Mouse (Mus musculus) C2C12 (cell line): Measurements from ENCODE around the gene Jazf1. TPM values are rescaled to one million over a fixed set of nuclear protein-coding genes. Genes with fewer than 3 reads are reported as not detected.

Experiments used
- H3K27me3 ChIP-seq: one replicate; pipeline ENCODE4 v1.6.1; 2011; ENCODE audit not compliant: control insufficient read depth, insufficient read depth, insufficient read length
- H3K36me3 ChIP-seq: one replicate; pipeline ENCODE4 v1.6.1; 2011; ENCODE audit not compliant: control insufficient read depth, insufficient read depth
- H3K4me3 ChIP-seq: one replicate; pipeline ENCODE4 v1.5.1; 2011; ENCODE audit warnings: mild to moderate bottlenecking, control low read depth; ENCODE audit not compliant: poor library complexity, insufficient read depth, severe bottlenecking
- H3K79me2 ChIP-seq: one replicate; pipeline ENCODE4 v1.6.1; 2011; ENCODE audit not compliant: control insufficient read depth, insufficient read depth
- H3K79me3 ChIP-seq: one replicate; pipeline ENCODE4 v1.6.1; 2011; ENCODE audit warnings: low read depth, control low read depth
- H3ac ChIP-seq: one replicate; pipeline ENCODE3; 2011; ENCODE audit warnings: low read depth; ENCODE audit not compliant: control insufficient read depth, insufficient read length
- CEBPB ChIP-seq: IDR thresholded peaks from one replicate; pipeline ENCODE4 v1.6.1; 2011; ENCODE audit warnings: low read depth, mild to moderate bottlenecking, control low read depth, moderate library complexity
- CTCF ChIP-seq: IDR thresholded peaks from one replicate; pipeline ENCODE4 v1.5.1; 2011; ENCODE audit not compliant: control insufficient read depth, insufficient read depth, insufficient read length
- FOSL1 ChIP-seq: IDR thresholded peaks from one replicate; pipeline ENCODE4 v1.8.0; 2011; ENCODE audit warnings: mild to moderate bottlenecking, low read length; ENCODE audit not compliant: poor library complexity, insufficient read depth, severe bottlenecking
- MAX ChIP-seq: IDR thresholded peaks from one replicate; pipeline ENCODE4 v1.6.1; 2011; ENCODE audit warnings: mild to moderate bottlenecking, control low read depth
- MYOD1 ChIP-seq: IDR thresholded peaks from one replicate; pipeline ENCODE4 v1.6.1; 2011; ENCODE audit warnings: low read depth; ENCODE audit not compliant: control insufficient read depth, insufficient read length
- MYOG ChIP-seq: IDR thresholded peaks from one replicate; pipeline ENCODE4 v1.6.1; 2011; ENCODE audit not compliant: control insufficient read depth, insufficient read length; ENCODE audit errors: extremely low read depth
- USF1 ChIP-seq: IDR thresholded peaks from one replicate; pipeline ENCODE4 v1.6.1; 2011; ENCODE audit warnings: low read depth, mild to moderate bottlenecking, control low read depth, moderate library complexity
- polyA plus RNA-seq: library from polyadenylated mRNA; unstranded; fragments of >200 nt; fragmentation: generic; extraction: Trizol; gene quantifications from one replicate; pipeline ENCODE4 v1.2.1, GENCODE M21; 2012; ENCODE audit warnings: missing spikeins

Jazf1 gene
- polyA plus RNA-seq, 1 experiment = not detected

- Histone ChIP-seq H3K27me3 (peaks cover 7% of the 10 kb centered on the region), H3K4me3 (no peak overlapping the region), H3K36me3 (no peaks in the 10 kb centered on the region), H3K79me3 (no peaks in the 10 kb centered on the region), H3ac (no peak overlapping the region), H3K79me2 (no peaks in the 10 kb centered on the region)
- no peak for TF ChIP-seq MAX
- TF ChIP-seq FOSL1 = no peak
- TF ChIP-seq MYOD1 = no peak
- no peak for TF ChIP-seq CEBPB
- no peak for TF ChIP-seq USF1
- TF ChIP-seq CTCF = no peak
- TF ChIP-seq MYOG = no peak
These were observed 149.0 kb downstream of the Jazf1 start for GRCm38 (mm10) chr6:52919442-52919841.

DNA sequence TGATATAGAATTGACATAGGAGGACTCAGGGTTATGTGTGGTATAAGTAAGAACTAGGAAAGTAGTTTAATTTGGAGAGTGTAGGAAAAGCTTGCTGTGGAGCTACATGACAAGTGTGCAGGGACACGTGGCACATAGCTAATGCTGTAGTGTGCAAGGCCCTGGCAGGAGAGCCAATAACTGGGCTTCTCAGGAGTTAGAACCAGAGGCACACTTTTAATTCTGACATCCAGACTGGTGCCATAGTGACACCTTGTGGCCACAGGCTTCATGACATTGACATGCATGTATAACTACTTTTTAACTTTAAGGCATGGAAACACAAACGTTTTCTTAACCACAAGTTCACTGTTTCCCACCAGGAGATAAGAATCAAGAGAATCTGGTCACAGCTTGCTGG lies 149.5 kb downstream of the Jazf1 start:
- no peak for TF ChIP-seq CEBPB
- TF ChIP-seq CTCF = peak; percentile 34
- peak; percentile 58 for TF ChIP-seq USF1
- no peak overlapping the region for H3ac ChIP-seq
- no peak overlapping the region for H3K4me3 ChIP-seq
- H3K79me3 ChIP-seq = no peaks in the 10 kb centered on the region
- H3K27me3 ChIP-seq = peaks cover 7% of the 10 kb centered on the region
- H3K36me3 ChIP-seq = no peaks in the 10 kb centered on the region
- H3K79me2 ChIP-seq = no peaks in the 10 kb centered on the region

DNA sequence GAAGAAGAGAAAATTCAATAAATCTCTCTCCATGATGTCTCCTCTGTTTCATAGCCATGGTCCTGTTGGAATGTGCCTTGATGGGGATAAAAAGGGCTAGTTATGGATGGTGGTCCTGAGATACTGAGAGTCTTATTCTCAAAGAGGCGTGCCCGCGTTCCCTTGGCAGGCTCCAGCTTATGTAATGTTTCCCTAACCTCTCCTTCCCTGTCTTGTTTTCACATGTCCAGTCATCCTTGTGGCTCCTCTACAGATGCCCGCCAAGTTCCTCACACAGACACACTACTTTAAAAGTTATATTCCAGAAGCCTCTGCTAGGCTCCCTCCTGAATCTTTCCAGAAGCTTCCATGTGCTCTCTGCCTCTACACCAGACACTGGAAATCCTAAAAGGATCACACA lies 151.0 kb downstream of the Jazf1 start:
- TF ChIP-seq FOSL1 = no peak
- Histone ChIP-seq H3K4me3 (no peak overlapping the region), H3K79me2 (no peaks in the 10 kb centered on the region), H3K79me3 (no peaks in the 10 kb centered on the region), H3K36me3 (no peaks in the 10 kb centered on the region), H3ac (no peak overlapping the region), H3K27me3 (peaks cover 7% of the 10 kb centered on the region)

DNA sequence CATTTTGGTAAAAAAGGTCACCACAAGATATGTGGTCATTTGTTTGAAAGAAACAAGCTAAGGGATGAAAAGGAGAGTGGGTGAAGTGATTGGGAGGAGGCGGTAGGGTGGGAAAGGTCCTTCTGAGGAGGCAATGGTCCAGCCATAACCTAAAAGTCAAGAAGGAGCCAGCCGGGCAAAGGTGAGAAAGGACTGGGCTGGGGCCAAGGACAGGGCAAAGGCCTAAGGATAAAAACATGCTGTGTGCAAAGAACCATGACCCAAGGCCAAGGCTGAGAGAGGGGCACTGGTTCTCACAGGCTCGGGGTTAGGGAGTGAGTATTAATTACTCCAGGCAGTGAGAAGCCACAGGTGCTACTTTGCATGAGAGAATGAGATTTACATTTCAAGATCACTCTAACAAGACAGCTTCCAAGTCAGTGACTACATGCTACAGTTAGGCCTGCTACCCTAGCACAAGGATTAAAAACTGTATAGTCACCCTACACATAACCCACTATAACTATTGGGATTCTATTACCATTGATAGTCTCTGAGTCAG lies 151.5 kb downstream of the Jazf1 start:
- TF ChIP-seq FOSL1 (no peak), CEBPB (no peak), MAX (no peak), USF1 (no peak), MYOG (no peak), MYOD1 (no peak), CTCF (no peak)
- Histone ChIP-seq H3K36me3 (no peaks in the 10 kb centered on the region), H3K79me2 (no peaks in the 10 kb centered on the region), H3ac (no peak overlapping the region), H3K4me3 (no peak overlapping the region), H3K27me3 (peaks cover 2% of the 10 kb centered on the region), H3K79me3 (no peaks in the 10 kb centered on the region)

- no peaks in the 10 kb centered on the region for H3K36me3 ChIP-seq
- no peak overlapping the region for H3ac ChIP-seq
- no peak overlapping the region for H3K4me3 ChIP-seq
- no peaks in the 10 kb centered on the region for H3K79me3 ChIP-seq
- TF ChIP-seq MAX = no peak
- no peak for TF ChIP-seq CEBPB
- no peak for TF ChIP-seq MYOD1
- no peak for TF ChIP-seq FOSL1
- TF ChIP-seq CTCF = no peak
- TF ChIP-seq MYOG = no peak
- no peaks in the 10 kb centered on the region for H3K27me3 ChIP-seq
- no peaks in the 10 kb centered on the region for H3K79me2 ChIP-seq
These were observed 153.5 kb downstream of the Jazf1 start for GRCm38 (mm10) chr6:52914921-52915320.

GRCm38 (mm10) chr6:52912143-52912918 lies 156.1 kb downstream of the Jazf1 start:
- Histone ChIP-seq H3K4me3 (no peak overlapping the region), H3K36me3 (no peaks in the 10 kb centered on the region)
- no peak for TF ChIP-seq FOSL1
- TF ChIP-seq CEBPB = no peak
- no peak for TF ChIP-seq MAX
- no peak for TF ChIP-seq MYOG
- no peak for TF ChIP-seq USF1
- TF ChIP-seq MYOD1 = no peak
- no peak for TF ChIP-seq CTCF

More at GRCm38 (mm10) chr6:52912143-52912918, 156.1 kb downstream of the Jazf1 start:
- H3K27me3 ChIP-seq = no peaks in the 10 kb centered on the region
- no peaks in the 10 kb centered on the region for H3K79me2 ChIP-seq
- H3ac ChIP-seq = no peak overlapping the region
- no peaks in the 10 kb centered on the region for H3K79me3 ChIP-seq
